Mouse (Mus musculus) heart, postnatal 4 days (tissue): ENCODE results near the gene Taz. TPM values are rescaled to one million over a fixed set of nuclear protein-coding genes. Genes with fewer than 3 reads are reported as not detected.

Source experiments
- DNase-seq: peaks from one replicate; pipeline ENCODE4 v3.0.0; 2021
- total RNA-seq, 2 experiments: library from RNA; stranded (reverse); gene quantifications; 2 replicates each; pipeline ENCODE4 v1.2.3; 2021

The Taz gene
- 10 to 100 TPM; 39.3 to 46.4 TPM for total RNA-seq

DNA sequence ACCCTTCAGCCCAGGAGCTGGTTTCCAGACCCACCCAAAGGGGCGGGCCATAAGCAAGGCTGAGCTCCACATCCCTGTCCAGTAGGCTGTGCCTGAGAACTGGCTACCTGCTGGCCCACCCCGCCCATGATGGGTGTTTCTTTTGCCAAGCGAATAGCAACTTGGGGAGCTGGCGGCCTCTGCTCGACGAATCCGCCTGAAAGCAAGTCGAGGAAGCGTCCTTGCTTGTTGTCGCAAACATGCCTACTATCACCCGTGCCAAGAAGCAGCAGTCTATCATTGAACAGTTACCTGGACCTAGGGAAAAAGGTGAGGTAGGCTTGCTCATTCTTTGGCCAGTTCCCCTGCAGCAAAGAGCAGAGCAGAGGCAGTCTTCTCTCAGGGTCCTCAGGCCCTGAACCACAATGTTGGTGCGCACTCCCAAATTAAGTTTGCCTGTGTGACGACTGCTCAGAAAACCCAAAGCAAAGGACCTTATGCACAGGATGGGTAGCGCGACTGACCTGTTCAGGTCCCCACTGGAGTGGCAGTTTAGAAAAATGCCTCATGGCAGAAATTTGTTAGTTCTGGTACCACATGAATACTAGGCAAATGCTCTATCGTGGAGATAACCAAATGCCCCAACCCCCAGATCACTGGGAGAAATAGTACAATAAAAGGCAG lies at the start of gene Taz, which contains the start of gene Dnase1l1:
Gene Taz, plus strand, starts transcription at position 181 of the 663 bp plus-strand sequence.
Gene Dnase1l1, minus strand, starts transcription at position 606 of the 663 bp plus-strand sequence.
- peak; percentile 76 for DNase-seq

DNA sequence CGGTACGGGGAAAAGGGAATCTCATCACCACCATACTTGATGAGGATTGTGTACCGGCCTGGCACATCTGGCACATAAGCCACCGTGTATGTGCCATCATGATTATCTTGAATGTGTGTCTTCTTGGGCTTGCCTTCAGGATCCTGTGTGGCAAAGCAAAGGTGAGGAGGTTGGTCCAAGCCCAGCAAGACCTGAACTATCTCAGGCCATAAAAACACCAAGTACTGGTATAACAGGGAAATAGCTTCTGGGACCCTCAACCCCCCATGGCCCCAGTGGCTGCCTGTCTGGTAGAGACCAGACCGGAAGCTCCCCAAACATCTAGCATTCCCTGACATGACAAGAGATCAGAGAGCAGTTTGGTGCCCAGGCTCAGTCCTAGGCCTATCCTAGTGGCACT lies 48.5 kb upstream of the Taz start:
- DNase-seq = no peak

DNA sequence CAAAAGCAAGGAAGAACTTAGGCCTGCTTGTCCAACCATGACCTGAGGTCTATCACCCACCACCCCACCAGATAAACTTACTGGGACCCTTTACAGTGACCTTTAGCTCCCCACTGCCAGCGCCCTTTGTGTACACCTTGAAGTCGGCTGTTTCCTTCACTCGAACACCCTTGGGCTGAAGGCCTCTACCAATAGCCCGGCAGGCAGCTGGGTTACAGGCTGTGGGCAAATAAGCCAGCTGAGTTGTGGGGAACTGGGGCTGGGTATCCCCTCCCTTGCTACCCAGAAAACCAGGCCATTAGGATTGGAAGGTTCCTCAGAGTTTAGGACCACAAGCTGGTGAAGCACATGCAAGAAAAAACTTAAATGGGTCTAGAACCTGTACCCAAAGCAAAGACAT lies 41.4 kb upstream of the Taz start:
- DNase-seq = no peak

DNA sequence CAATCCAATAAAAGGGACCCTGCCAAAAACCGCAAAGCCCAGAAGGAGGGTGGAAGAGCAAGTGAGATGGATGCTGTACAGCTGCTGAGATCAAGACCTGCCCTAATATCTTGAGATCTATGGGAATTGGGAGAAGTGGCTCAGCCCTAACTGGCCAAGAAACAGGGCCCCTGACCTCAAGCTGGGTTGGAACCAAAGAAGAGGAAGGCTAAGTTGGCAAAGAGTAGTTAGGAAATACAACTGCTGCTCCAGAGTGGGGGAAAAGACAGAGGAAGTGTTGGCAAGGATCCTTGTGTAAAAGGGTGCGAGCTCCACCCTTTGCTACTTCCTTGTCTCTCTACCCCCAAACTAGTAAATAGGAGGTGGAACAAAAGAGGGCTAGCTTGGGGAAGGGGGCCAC lies 38.3 kb upstream of the Taz start:
- DNase-seq = no peak

DNA sequence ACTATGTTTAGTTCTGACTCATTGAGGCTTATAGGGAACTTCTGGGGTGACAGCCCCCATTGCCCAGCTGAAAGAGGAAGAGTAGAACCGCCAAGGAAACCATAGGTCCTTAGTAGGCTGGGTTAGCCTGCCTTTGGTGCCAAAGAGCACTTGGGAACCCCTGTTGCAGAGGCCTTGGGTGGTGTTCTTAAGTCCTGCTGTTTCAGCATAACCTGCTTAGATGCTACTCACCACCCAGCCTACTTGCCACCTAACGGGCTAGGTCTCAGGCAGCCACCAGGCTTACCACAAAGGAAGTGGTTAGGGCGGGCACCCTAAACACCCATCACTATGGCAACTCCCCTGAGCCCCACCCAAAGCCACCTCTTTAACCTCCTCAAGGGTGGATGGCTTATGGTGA lies 37.9 kb upstream of the Taz start:
- DNase-seq = no peak

DNA sequence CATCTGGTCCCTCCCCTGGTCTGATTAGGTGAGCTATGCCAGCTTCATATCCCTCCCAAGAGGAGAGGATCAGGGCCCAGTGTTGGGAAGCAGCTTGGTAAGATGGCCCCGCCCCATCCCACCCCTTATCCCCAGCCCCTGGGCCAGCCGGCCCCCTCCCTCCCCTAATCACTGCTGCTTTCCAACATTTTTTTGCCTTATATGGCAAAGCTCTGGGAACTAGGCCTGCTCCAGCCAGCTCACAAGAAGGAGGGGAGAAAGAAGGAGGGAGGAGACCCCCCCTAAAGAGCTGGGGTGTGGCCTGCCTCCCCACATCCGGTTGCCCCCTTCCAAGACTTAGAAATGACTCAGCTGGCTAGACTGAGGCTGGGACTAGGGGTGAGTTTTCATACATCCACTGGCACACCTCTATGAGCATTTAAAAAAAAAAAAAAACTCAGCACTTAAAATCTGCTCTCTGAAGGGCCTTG lies 37.1 kb upstream of the Taz start:
- peak; percentile 65 for DNase-seq

DNA sequence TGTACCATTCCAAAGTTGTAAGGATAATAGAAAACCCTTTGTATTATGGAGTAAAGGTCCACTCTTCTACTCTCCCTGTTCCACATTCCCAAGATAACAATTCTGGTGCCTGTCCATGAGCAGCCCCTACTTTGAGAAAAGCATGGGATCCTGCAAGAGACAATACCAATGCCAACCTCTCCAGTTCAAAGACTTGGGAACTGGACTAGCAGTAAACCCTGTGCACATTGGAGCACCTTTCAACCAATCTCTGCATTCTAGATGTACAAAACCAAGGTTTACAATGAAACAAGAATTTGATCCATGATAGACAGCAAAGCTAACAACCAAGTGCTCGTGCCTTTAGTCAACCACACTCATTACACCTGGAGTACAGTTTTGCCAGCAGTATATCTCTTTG lies 36.6 kb upstream of the Taz start:
- DNase-seq = no peak

DNA sequence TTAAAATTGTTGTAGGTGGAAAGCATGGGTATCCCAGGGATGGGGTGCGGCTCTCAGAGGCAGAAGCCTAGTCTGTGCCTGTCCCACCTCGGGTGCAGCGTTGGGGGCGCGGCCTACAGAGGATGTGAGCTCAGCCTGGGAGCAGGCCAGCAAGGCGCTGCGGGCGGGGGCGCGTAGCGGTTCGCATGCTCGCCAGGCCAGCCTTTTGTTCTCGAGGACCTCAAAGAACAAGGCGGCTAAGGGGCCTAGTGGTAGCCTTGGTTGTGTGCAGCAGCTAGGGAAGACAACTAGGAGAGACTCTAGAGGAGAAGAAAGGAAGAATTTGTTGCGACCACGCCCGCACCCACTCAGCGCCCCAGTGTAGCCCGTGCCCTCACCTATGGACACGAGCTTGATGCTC lies 36.0 kb upstream of the Taz start:
- peak; percentile 89 for DNase-seq

DNA sequence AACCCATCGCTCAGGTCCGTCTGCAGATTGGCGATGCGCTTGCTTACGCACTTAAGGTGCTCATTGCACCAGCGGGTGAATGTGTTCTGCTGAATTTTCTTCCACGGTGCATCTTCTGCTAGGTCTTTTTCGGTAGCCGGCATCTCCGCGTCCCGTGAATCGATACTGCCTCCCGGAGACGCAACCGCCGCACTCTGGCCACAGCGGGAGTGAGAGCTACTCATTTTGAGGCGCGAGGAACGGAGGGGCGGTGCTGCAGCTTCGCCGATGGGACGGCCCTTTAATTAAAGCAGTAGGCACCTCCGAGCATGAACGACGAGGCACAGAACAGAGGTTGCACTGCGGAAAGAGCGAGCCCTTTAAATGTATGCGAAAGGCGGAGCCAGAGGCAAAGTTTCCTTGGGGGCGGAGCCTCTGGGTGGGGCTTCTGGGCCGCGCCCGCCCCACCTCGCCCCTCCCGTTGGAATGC lies 35.5 kb upstream of the Taz start:
- DNase-seq = peak; percentile 88

DNA sequence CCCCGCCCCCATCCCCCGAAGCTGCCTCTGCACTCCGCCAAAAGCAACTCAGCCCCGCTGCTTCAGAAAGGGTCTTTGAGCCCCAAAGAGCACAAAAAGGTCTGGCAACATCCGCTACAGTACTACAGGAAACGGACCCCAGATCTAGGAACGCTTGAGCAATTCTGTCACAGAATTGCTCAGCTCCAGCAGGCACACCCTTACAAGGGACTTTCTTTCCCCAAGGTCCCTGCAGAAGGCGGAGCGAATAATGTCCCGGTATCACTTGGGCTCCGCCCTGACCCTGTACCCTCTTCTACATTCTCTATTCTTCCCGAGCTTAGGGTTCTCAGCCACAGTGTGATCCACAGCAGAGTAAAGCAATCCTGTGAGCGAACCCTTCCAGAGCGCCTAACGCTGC lies 35.0 kb upstream of the Taz start:
- peak; percentile 47 for DNase-seq

DNA sequence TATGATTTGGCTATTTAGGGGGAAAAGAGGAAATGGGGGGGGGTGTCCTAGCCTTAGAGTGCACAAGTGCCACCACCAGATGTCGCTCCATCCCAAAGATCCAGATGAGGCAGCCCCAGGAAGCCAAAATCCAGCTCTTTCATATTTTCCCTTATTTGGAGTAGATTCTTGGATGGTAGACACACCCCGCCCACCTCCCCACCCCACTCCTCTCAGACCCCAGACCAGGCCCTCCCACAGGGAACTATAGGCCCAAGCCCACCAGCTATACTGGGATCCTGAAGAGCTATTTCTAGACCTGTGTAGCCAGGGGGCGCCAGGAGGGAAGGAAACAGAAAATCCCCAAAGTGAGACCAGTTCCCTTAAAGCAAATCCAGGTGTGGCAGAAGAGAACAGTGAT lies 33.1 kb upstream of the Taz start:
- peak; percentile 81 for DNase-seq

DNA sequence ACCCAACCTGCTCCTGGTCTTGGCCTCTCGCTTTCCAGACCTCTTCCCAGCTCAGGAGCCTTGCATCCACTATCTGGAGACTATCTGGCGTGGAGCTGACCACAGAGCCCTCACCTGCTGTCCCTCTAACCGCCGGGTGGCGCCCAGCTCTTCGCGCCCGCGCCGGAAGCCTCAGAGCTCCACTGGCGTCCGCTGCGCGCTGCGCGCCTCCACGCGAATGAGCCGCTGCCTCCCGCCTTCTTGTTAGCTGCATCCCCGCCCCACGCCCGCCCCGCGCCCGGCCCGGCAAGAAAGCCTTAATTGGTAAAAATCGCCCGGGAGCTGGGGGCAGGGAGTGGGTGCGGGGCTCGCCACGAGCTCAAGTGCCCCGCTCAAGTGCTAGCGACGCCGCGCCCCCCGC lies 32.1 kb upstream of the Taz start, which contains the start of gene Flna:
Gene Flna, minus strand, starts transcription at position 206 of the 400 bp plus-strand sequence.
- peak; percentile 79 for DNase-seq

DNA sequence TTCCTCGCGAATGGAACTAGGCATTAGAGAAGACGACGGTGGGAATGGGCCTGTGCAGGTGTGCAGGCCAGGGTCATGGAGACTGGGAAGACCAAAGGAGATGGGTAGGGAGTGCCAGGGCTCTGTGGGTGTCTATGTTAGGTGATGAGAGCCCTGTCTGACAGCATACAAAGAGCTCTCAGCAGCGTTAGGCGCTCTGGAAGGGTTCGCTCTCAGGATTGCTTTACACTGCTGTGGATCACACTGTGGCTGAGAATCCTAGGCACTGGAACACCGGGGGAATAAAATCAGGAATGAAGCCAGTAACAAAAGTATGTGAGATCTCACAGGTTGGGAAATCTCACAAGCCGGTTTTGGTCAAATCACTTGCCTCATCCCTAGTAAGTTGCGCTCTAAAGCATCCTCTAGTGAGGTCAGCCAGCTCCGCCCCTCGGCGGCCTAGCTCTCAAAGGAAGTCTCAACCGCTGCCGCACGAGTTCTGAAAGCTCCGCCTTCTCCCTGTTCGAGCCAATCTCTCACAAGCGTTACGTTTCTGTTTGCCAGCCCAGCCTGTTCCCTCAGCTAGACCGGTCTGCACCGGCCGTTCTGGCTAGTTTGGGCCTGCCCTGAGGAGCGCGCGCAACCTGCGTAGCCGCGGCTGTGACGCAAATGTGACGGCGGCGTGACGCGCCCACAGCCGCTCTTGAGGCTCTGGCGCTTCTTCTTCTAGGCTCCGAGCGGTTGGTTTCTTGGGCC lies 27.4 kb upstream of the Taz start, which contains the start of gene Emd:
Gene Emd, plus strand, starts transcription at position 535 of the 735 bp plus-strand sequence.
- DNase-seq = peak; percentile 89

DNA sequence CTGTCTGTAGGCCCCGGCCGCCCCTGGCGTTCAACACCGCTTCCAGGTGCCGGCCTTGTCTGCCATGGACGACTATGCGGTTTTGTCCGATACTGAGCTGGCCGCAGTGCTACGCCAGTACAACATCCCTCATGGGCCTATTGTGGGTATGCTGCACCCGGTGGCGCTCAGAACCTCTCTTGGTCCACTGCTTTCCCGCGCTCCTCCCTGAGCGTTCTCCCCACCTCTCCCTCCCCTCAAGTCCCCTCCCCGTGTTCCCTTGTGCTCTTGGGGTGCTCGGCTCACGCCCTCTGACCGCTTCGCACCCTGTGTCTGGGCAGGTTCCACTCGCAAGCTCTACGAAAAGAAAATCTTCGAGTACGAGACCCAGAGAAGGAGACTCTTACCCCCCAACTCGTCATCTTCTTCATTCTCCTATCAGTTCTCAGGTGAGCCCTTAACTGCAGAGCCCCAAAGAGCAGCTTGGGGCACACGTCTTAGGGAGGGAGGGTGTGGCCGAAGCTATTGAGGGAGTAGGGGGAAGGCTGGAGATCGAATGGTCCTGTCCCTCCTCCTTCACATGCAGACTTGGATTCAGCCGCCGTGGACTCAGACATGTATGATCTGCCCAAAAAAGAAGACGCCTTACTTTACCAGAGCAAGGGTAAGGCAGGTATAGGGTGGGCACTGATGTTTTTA lies 26.7 kb upstream of the Taz start:
- DNase-seq = no peak

DNA sequence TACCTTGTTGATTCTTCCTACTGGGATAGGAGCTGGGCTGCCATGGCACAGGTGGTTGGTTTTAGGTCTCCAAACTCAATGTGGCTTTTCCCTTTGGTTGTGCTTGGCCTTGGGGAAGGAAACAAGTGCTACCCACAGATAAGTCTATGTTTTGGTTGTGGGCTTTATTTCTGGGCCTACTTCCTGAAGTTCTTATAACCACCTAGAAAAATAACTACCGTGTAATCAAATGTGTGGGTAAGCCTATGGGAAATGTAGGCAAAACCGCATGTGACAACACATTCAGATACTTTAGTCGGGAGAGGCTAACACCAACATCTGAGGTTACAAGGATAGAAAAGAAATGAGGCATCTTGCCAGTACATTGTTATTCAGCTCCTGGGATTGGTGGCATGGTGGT lies 24.0 kb upstream of the Taz start:
- no peak for DNase-seq

DNA sequence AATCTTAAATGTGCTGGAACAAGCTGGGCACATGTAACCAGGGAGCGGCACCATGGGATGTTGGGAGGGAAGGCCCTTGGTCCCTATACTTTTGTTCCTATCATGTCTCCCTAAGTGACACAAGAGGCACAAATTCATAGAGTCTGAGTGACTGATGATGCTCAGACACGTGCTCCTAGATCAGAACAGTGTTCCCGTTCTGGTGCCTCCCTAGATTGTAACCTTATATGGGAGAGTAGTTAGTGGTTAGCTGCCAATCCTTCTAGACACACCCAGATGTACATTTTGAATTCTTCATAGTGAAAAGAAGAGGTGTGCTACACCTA lies 12.0 kb upstream of the Taz start:
- peak; percentile 12 for DNase-seq

DNA sequence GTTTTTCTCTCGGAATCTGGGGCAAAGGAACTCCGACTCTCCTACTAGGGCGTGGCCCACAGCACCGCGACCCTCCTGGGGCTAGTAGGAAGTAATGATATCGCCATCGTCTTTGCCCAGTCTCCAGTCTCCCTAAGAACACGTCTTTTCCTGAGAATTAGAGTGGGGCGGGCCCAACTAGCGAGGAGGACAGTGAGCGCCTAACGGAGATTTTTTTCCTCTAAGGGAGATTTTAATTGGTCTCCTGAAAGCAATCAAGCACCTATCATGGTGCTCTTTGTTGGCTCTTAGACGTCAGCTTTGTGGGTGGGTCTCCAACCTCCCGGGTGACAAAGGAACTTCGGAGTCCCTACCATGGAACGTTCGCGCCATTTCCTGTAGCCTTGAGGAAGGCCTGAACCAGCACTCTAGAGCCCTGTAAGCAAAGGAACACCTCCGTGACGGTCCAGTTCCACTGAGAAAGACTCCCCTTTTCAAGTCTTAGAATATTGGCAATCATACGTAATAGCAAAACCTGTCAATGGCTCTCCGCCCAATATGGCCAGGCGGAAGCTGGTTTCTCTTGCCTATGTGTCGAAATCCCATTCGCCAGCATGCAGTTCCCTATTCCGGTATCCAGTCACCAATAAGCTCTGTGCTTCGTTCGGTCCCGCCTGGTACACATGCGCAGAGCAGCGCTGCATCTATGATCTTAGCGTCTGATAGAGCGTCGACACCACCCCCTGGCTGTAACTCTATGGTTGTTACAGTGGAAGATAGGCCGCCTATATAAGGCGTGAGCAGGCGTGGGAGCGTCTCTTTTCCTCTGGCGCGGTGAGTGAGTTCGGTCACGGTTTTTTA lies 11.4 kb upstream of the Taz start, which contains the start of gene Rpl10:
Gene Rpl10, plus strand, starts transcription at position 751 of the 840 bp plus-strand sequence.
- peak; percentile 92 for DNase-seq

DNA sequence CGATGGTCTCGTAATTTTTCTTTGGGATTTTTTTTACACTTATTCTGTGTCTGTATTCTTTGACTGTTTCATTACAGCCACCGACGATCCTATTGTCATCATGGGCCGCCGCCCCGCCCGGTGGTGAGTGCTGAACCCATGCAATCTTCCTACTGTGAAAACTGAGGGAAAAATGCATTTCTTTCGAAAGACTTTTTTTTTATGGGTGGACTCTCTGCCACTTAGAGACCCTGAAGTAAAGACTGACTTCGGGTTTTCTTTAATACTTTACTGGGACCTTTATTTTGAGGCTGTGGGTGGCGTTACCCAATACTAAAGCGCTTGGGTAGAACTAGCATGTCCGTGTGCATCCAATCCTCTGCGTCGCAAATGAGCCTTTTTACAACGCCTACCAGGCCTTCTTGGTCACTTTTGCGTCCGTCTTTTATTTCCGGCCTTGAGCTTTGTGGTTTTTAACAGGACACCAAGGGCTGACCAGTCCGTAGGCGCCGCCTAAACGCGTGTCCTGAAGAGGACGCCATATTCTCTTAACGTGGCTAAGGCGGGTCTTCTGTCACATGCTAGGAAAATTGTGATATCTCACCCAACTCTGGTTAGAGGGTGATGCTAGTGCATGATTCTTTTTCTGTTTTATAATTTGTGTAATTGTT lies 10.7 kb upstream of the Taz start:
- peak; percentile 46 for DNase-seq

DNA sequence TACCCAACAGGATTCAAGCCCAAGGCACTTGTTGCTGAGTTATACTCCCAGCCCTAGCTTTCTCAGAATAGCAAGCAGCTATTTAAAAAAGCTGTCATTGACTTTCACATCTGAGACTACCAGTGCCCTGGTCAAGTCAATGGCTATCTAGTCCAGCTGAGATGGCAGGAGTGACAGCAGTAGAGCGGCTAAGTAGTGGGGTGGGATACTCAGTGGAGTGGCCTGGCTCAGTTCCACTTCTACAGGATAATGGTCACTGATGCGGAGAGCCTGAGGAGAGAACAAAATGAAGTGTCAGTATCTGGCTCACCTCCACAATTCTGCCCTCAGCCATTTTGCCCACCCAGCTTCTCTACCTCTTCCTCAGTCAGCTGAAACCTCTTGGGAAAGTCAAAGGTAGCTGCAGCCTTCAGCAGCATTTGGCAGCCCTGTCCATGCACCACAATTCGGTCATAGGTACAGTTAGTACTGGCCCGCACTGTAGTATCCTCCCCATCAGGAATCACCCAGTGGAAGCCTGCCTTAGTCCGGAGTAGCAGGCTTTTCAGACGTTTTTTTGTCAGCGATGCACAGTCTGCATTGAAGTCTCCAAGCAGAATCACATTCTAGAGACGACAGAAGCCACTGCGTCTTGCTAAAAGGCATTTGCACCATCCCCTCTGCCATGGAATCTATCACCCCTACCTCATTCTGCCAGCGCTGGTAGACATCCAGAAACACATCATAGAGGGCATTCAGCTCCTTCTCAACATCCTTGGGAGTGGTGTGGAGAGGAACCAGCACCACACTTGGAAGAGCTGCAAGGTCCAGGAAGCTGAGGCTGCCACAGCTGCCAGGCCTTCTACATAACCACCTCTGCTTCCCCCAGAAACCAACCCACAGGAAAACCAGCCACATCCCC lies 8.0 kb upstream of the Taz start:
- DNase-seq = no peak

DNA sequence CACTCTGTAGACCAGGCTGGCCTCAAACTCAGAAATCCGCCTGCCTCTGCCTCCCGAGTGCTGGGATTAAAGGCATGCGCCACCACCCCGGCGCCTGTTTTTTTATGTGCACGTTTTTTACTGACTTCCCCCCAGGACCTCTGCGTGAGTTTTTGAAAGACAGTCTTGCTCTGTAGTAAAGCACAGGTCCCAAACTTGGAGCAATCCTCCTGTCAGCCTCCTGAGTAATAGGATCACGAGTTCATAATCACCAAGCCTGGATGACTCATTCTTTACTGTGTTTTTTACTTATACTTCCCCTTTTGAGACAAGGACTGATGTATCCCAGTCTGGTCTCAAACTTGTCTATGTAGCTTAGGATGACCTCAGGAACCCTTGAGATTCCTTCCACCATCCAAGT lies 3.8 kb upstream of the Taz start:
- DNase-seq = no peak
